Mouse (Mus musculus): ENCODE measurements around the gene Rpp25. TPM values are rescaled to one million over a fixed set of nuclear protein-coding genes. Genes with fewer than 3 reads are reported as not detected.

Gene Rpp25
- polyA plus RNA-seq, 1 experiment from 2014 or later, result 0.91 TPM

DNA sequence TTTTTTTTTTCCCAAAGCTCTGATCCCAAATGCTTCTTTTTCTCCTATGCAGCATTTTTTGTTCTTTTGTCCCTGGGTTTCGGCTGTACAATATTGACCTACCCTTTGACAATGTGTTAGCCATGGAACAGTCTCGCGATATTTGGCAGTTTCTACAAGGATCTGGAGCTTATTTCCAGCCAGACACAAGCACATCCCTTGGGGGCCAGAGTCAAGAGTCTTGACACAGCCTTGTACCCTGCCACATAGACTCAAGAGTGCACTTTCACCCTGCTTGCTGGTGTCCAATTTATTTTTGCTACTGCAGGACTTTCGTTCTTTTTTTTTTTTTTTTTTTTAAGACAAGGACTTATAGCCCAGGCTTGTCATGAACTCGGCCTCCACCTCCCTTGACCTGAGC is 32.5 kb downstream of the Rpp25 start:
- no peaks in the 10 kb centered on the region for H3K4me1 ChIP-seq (ENCODE audit: control insufficient read depth, insufficient read depth, low read length)
- H3K27ac ChIP-seq (replicated peaks; ENCODE audit: low read depth, low read length), result no peak overlapping the region
- H3K9ac ChIP-seq (replicated peaks; ENCODE audit: low read length), result no peak overlapping the region; the same call in 1 of the 2 replicates
- no peak for ATAC-seq (replicated peaks; ENCODE audit: insufficient number of reproducible peaks, low FRiP score, low TSS enrichment, low read depth)
- no peak for DNase-seq (ENCODE audit: low spot score)
- no peaks in the 10 kb centered on the region for H3K9me3 ChIP-seq (replicated peaks; ENCODE audit: control insufficient read depth, low read length)
- no peak overlapping the region; the same call in 1 of the 2 replicates for H3K4me2 ChIP-seq (ENCODE audit: low read depth, low read length)
- peaks cover 2% of the 10 kb centered on the region; the same call in 1 of the 2 replicates for H3K36me3 ChIP-seq (replicated peaks; ENCODE audit: control insufficient read depth, insufficient read depth, low read depth, low read length)
- no peaks in the 10 kb centered on the region for H3K27me3 ChIP-seq (ENCODE audit: control insufficient read depth, insufficient read depth, low read length)
- no peak overlapping the region for H3K4me3 ChIP-seq (ENCODE audit: low read depth, low read length)
- 90% methylated on average over 5 of the region's 5 CpGs for WGBS

- H3K9me3 ChIP-seq (replicated peaks; ENCODE audit: control insufficient read depth, low read length), result no peaks in the 10 kb centered on the region
- DNase-seq (ENCODE audit: low spot score) (peak; percentile 91), ATAC-seq (replicated peaks; ENCODE audit: insufficient number of reproducible peaks, low FRiP score, low TSS enrichment, low read depth) (peak; percentile 88)
- H3K4me2 ChIP-seq (ENCODE audit: low read depth, low read length), result peak within 1 kb of the TSS; percentile 76
- H3K27me3 ChIP-seq (ENCODE audit: control insufficient read depth, insufficient read depth, low read length), result no peaks in the 10 kb centered on the region
- WGBS, result 2% methylated on average over 45 of the region's 45 CpGs
- peaks cover 2% of the 10 kb centered on the region; the same call in 1 of the 2 replicates for H3K36me3 ChIP-seq (replicated peaks; ENCODE audit: control insufficient read depth, insufficient read depth, low read depth, low read length)
- peak within 1 kb of the TSS; percentile 87 for H3K9ac ChIP-seq (replicated peaks; ENCODE audit: low read length)
- H3K4me3 ChIP-seq (ENCODE audit: low read depth, low read length), result peak within 1 kb of the TSS; percentile 81
- H3K4me1 ChIP-seq (ENCODE audit: control insufficient read depth, insufficient read depth, low read length), result no peaks in the 10 kb centered on the region
- H3K27ac ChIP-seq (replicated peaks; ENCODE audit: low read depth, low read length), result peak within 1 kb of the TSS; percentile 23
These were observed 33.4 kb downstream of the Rpp25 start, which contains the start of gene Fam219b for GRCm38 (mm10) chr9:57537044-57537727. Gene Fam219b, plus strand, starts transcription at chr9:57537528.

DNA sequence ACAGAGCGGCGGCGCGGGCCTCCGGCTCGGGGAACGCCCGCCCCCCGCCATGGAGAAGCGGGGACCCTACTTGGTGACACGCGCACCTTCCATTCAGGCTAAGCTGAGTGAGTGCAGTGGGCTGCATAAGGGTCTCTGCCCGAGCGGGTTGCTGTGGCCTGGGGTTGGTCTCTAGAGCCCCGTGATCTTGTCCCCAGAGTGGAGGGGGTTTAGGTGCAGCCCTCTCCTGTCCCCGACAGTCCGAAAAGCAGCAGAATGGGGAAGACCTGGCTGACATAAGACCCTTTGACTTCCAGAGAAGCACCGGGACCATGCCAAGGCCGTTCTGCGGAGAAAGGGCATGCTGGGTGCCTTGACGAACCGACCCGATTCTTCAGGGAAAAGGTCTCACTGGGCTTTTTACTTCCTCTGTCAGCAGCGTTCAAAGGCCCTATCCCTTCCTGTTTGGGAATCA is 33.9 kb downstream of the Rpp25 start:
- Histone ChIP-seq H3K9ac (replicated peaks; ENCODE audit: low read length) (peak overlapping the region; percentile 87), H3K9me3 (replicated peaks; ENCODE audit: control insufficient read depth, low read length) (no peaks in the 10 kb centered on the region), H3K4me1 (ENCODE audit: control insufficient read depth, insufficient read depth, low read length) (no peaks in the 10 kb centered on the region), H3K4me2 (ENCODE audit: low read depth, low read length) (peak overlapping the region; percentile 76), H3K27ac (replicated peaks; ENCODE audit: low read depth, low read length) (peak overlapping the region; percentile 23), H3K4me3 (ENCODE audit: low read depth, low read length) (peak overlapping the region; percentile 81), H3K27me3 (ENCODE audit: control insufficient read depth, insufficient read depth, low read length) (no peaks in the 10 kb centered on the region), H3K36me3 (replicated peaks; ENCODE audit: control insufficient read depth, insufficient read depth, low read depth, low read length) (peaks cover 2% of the 10 kb centered on the region; the same call in 1 of the 2 replicates)
- peak; percentile 68 for ATAC-seq (replicated peaks; ENCODE audit: insufficient number of reproducible peaks, low FRiP score, low TSS enrichment, low read depth)
- DNase-seq (ENCODE audit: low spot score), result peak; percentile 4
- WGBS, result 0% methylated on average over 23 of the region's 24 CpGs

DNA sequence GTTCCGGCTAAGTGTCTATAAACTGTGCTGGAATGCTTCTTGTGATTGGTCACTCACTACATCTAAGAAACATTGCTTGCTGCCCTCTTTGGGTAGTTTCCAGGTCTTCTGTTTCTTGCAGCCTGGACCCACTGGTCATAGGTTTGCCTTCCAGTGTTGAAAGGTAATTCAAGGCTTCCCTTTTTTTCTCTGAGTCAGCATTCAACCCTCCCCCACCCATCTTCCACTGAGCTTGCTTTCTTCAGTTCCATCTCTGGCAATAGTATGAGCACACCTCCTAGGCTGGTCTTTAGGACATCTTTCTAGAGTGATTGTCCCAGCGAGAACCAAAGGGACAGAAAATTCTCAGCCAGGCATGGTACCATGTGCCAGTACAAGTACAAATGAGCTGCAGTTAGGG is 35.7 kb downstream of the Rpp25 start:
- Histone ChIP-seq H3K4me1 (ENCODE audit: control insufficient read depth, insufficient read depth, low read length) (no peaks in the 10 kb centered on the region), H3K36me3 (replicated peaks; ENCODE audit: control insufficient read depth, insufficient read depth, low read depth, low read length) (peaks cover 2% of the 10 kb centered on the region; the same call in 1 of the 2 replicates), H3K4me3 (ENCODE audit: low read depth, low read length) (no peak overlapping the region), H3K4me2 (ENCODE audit: low read depth, low read length) (no peak overlapping the region), H3K27me3 (ENCODE audit: control insufficient read depth, insufficient read depth, low read length) (no peaks in the 10 kb centered on the region), H3K27ac (replicated peaks; ENCODE audit: low read depth, low read length) (no peak overlapping the region), H3K9ac (replicated peaks; ENCODE audit: low read length) (no peak overlapping the region), H3K9me3 (replicated peaks; ENCODE audit: control insufficient read depth, low read length) (no peaks in the 10 kb centered on the region)
- 89% methylated on average over 2 of the region's 2 CpGs for WGBS
- DNase-seq (ENCODE audit: low spot score) (no peak), ATAC-seq (replicated peaks; ENCODE audit: insufficient number of reproducible peaks, low FRiP score, low TSS enrichment, low read depth) (no peak)

- H3K27me3 ChIP-seq (ENCODE audit: control insufficient read depth, insufficient read depth, low read length), result no peaks in the 10 kb centered on the region
- no peaks in the 10 kb centered on the region for H3K4me1 ChIP-seq (ENCODE audit: control insufficient read depth, insufficient read depth, low read length)
- 19% methylated on average over 1 of the region's 1 CpGs for WGBS
- H3K4me2 ChIP-seq (ENCODE audit: low read depth, low read length), result no peak overlapping the region
- H3K9ac ChIP-seq (replicated peaks; ENCODE audit: low read length), result no peak overlapping the region
- no peak for ATAC-seq (replicated peaks; ENCODE audit: insufficient number of reproducible peaks, low FRiP score, low TSS enrichment, low read depth)
- no peak overlapping the region for H3K27ac ChIP-seq (replicated peaks; ENCODE audit: low read depth, low read length)
- H3K9me3 ChIP-seq (replicated peaks; ENCODE audit: control insufficient read depth, low read length), result no peaks in the 10 kb centered on the region
- peak; percentile 81 for DNase-seq (ENCODE audit: low spot score)
- H3K4me3 ChIP-seq (ENCODE audit: low read depth, low read length), result no peak overlapping the region
- peaks cover 2% of the 10 kb centered on the region for H3K36me3 ChIP-seq (replicated peaks; ENCODE audit: control insufficient read depth, insufficient read depth, low read depth, low read length)
These were observed 37.5 kb downstream of the Rpp25 start for GRCm38 (mm10) chr9:57541312-57541711.

DNA sequence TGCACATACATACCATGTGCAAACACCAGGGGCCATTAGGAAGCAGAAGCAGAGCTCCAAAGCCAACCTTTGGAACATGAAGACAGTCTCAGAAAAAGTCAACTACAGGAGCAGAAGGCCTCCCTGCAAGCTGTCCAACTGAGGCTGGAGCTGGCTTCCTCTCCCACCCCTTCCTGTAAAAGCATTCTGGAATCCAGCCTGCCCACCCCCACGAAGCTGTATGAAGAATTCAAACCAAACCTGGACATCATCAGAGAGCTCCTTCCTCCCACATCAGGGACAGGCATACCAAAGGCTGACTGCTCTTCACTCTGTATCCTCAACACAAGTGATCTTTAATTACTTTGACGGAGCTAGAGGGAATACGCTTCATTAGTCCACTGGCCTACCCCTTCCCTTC is 40.1 kb downstream of the Rpp25 start:
- Histone ChIP-seq H3K4me2 (ENCODE audit: low read depth, low read length) (no peak overlapping the region), H3K27ac (replicated peaks; ENCODE audit: low read depth, low read length) (no peak overlapping the region), H3K9me3 (replicated peaks; ENCODE audit: control insufficient read depth, low read length) (no peaks in the 10 kb centered on the region), H3K4me1 (ENCODE audit: control insufficient read depth, insufficient read depth, low read length) (no peaks in the 10 kb centered on the region), H3K4me3 (ENCODE audit: low read depth, low read length) (no peak overlapping the region), H3K36me3 (replicated peaks; ENCODE audit: control insufficient read depth, insufficient read depth, low read depth, low read length) (peaks cover 4% of the 10 kb centered on the region), H3K27me3 (ENCODE audit: control insufficient read depth, insufficient read depth, low read length) (no peaks in the 10 kb centered on the region), H3K9ac (replicated peaks; ENCODE audit: low read length) (no peak overlapping the region)
- 81% methylated on average over 3 of the region's 3 CpGs for WGBS
- DNase-seq (ENCODE audit: low spot score) (no peak), ATAC-seq (replicated peaks; ENCODE audit: insufficient number of reproducible peaks, low FRiP score, low TSS enrichment, low read depth) (no peak)

GRCm38 (mm10) chr9:57547287-57547686 is 43.5 kb downstream of the Rpp25 start:
- no peak for DNase-seq (ENCODE audit: low spot score)
- H3K4me3 ChIP-seq (ENCODE audit: low read depth, low read length), result no peak overlapping the region
- H3K9me3 ChIP-seq (replicated peaks; ENCODE audit: control insufficient read depth, low read length), result no peaks in the 10 kb centered on the region
- no peak for ATAC-seq (replicated peaks; ENCODE audit: insufficient number of reproducible peaks, low FRiP score, low TSS enrichment, low read depth)
- WGBS, result 89% methylated on average over 5 of the region's 5 CpGs
- 0 out of 2 replicates have a peak, but pooled peaks cover 3% of the 10 kb centered on the region for H3K4me1 ChIP-seq (ENCODE audit: control insufficient read depth, insufficient read depth, low read length)
- peaks cover 2% of the 10 kb centered on the region for H3K36me3 ChIP-seq (replicated peaks; ENCODE audit: control insufficient read depth, insufficient read depth, low read depth, low read length)
- no peak overlapping the region for H3K4me2 ChIP-seq (ENCODE audit: low read depth, low read length)
- no peak overlapping the region for H3K27ac ChIP-seq (replicated peaks; ENCODE audit: low read depth, low read length)
- no peaks in the 10 kb centered on the region for H3K27me3 ChIP-seq (ENCODE audit: control insufficient read depth, insufficient read depth, low read length)
- no peak overlapping the region for H3K9ac ChIP-seq (replicated peaks; ENCODE audit: low read length)

DNA sequence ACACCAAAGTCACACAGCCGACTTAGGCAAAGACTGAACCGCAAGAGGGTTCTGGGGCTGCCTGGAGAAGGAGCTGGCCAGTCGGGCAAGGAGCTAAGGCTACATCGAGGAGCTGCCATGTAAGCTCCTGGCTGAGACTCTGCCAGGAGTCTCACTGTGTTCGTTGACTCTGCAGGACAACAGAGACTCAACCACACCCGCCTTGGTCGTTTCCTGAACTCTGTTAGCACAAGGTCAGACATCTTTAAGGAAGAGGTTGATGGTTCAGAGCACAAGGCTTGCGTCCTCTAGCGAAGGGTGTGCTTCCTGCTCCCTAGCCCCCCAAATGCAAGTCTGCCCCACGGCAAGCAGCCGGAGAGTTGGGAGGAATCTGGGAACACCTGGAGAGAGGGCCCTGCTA is 44.0 kb downstream of the Rpp25 start:
- ATAC-seq (replicated peaks; ENCODE audit: insufficient number of reproducible peaks, low FRiP score, low TSS enrichment, low read depth), result no peak

More for the DNA sequence above, 44.0 kb downstream of the Rpp25 start:
- Histone ChIP-seq H3K27ac (replicated peaks; ENCODE audit: low read depth, low read length) (no peak overlapping the region), H3K9ac (replicated peaks; ENCODE audit: low read length) (no peak overlapping the region), H3K36me3 (replicated peaks; ENCODE audit: control insufficient read depth, insufficient read depth, low read depth, low read length) (peaks cover 2% of the 10 kb centered on the region), H3K4me1 (ENCODE audit: control insufficient read depth, insufficient read depth, low read length) (0 out of 2 replicates have a peak, but pooled peaks cover 3% of the 10 kb centered on the region), H3K4me3 (ENCODE audit: low read depth, low read length) (no peak overlapping the region), H3K4me2 (ENCODE audit: low read depth, low read length) (no peak overlapping the region), H3K9me3 (replicated peaks; ENCODE audit: control insufficient read depth, low read length) (no peaks in the 10 kb centered on the region), H3K27me3 (ENCODE audit: control insufficient read depth, insufficient read depth, low read length) (no peaks in the 10 kb centered on the region)
- no peak for DNase-seq (ENCODE audit: low spot score)
- WGBS, result 90% methylated on average over 11 of the region's 11 CpGs

All from embryonic facial prominence, embryonic 11.5 days (tissue).